ENCODE assay signal across 12 mouse cellular contexts in the genomic region with DNA sequence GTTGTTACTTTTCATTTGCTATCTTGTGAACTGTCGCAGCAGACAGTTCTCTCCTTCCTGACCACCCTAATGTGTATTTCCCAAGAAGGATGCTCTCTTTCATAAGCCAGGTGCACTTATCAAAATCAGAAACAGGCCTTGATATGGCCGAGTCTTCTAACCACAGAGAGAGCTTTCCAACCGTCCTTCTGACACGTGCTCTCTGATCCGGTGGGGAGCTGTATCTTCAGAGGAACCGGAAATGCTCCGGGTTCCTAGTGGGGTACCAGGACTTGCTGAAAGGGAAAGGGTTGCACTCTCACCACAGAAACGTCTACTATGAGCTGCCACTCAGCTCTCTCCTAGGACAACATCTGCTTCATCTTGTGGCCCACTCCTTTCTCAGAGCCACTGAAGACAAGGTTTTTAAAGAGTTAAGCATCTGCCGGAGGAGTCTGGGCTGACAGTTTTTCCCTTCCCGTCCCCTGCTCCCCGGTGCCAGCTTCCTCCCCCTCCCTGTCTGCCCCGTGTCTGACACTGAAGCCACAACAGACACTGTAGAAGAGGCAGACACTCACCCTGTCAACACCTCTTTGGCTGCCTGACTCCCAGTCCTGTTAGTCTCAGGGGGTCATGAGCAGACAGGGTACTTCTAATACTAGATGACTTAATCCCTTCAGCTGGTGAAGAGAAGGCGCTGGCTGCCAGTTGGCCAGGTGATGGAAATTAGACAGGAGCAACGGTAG.
DNase-seq lines count a peak whose midpoint lies in the region; ATAC-seq and TF ChIP-seq lines count a peak whose summit lies in the region.
"Had no signal": no experiment of that assay in that cellular context is flagged by ENCODE, and none has a peak within 500 bp of the region (broad histone marks: within the 10 kb centered on the region; RNA-seq: fewer than 3 reads in every experiment).

No protein-coding gene starts in this region.

- H3K4me1 ChIP-seq in G1E (ENCODE audit: insufficient read depth, low read depth, low read length) = peaks cover 65% of the 10 kb centered on the region
- peaks cover 41% of the 10 kb centered on the region for H3K4me1 ChIP-seq in megakaryocyte, embryonic 14.5 days
- H3K4me1 ChIP-seq: forebrain, embryonic 13.5 days; midbrain, embryonic 12.5 days had no signal

- peak; percentile 19 for DNase-seq in embryo, embryonic 11 days
- DNase-seq in embryo, embryonic 9.5 days (ENCODE audit: extremely low spot score) = no peak
- DNase-seq in G1E (ENCODE audit: low spot score) = peak; percentile 75
- DNase-seq in gastrocnemius, postnatal 25 days = peak; percentile 38
- DNase-seq in neural tube, embryonic 10.5 days (ENCODE audit: extremely low spot score, low spot score) = no peak
- no peak for DNase-seq in layer of hippocampus, postnatal 36 days
- DNase-seq in embryo, embryonic 10 days (ENCODE audit: low spot score) = no peak
- DNase-seq: adrenal gland, postnatal 14 days; kidney, adult 8-10 months had no signal

- no peak for TF ChIP-seq CTCF in G1E (IDR thresholded peaks at IDR 0.05; ENCODE audit: low read depth, low read length)

- peak overlapping the region; percentile 50; the same call in 1 of the 2 replicates for H3K4me3 ChIP-seq in G1E (ENCODE audit: low read depth, low read length)
- peak overlapping the region; percentile 82 for H3K4me3 ChIP-seq in megakaryocyte, embryonic 14.5 days (replicated peaks)
- H3K4me3 ChIP-seq: forebrain, embryonic 13.5 days; midbrain, embryonic 12.5 days had no signal

- H3K9me3 ChIP-seq in G1E (replicated peaks) = no peaks in the 10 kb centered on the region; the same call in 1 of the 2 replicates
- no peaks in the 10 kb centered on the region for H3K9me3 ChIP-seq in megakaryocyte, embryonic 14.5 days
- H3K9me3 ChIP-seq: forebrain, embryonic 13.5 days; midbrain, embryonic 12.5 days had no signal

- peaks cover 2% of the 10 kb centered on the region; the same call in 1 of the 2 replicates for H3K27me3 ChIP-seq in G1E (ENCODE audit: insufficient read depth, low read length)
- peaks cover 8% of the 10 kb centered on the region for H3K27me3 ChIP-seq in megakaryocyte, embryonic 14.5 days (replicated peaks)
- H3K27me3 ChIP-seq: forebrain, embryonic 13.5 days; midbrain, embryonic 12.5 days had no signal

- peak; percentile 87 for ATAC-seq in G1E (ENCODE audit: extremely low read depth, insufficient number of reproducible peaks, low FRiP score, poor library complexity, severe bottlenecking)
- ATAC-seq: forebrain, embryonic 13.5 days had no signal

- H3K36me3 ChIP-seq in G1E (replicated peaks) = no peaks in the 10 kb centered on the region
- H3K36me3 ChIP-seq in megakaryocyte, embryonic 14.5 days (replicated peaks; ENCODE audit: low read length) = no peaks in the 10 kb centered on the region
- H3K36me3 ChIP-seq: midbrain, embryonic 12.5 days had no signal

Comparison
In these comparisons a context has a peak if more than half of its experiments do, and no peak if none do; other contexts are left out.
1. DNase-seq: peak in embryo, embryonic 11 days (single experiment), G1E (single experiment) and gastrocnemius, postnatal 25 days (single experiment); none in embryo, embryonic 9.5 days (single experiment), neural tube, embryonic 10.5 days (single experiment), layer of hippocampus, postnatal 36 days (0 of 2) and embryo, embryonic 10 days (single experiment).